Mouse (Mus musculus) lung, postnatal 0 days (tissue): ENCODE data around the gene Tex12.

Experiments used
- CTCF ChIP-seq: IDR thresholded peaks from 2 replicates; pipeline ENCODE4 v1.5.1; 2016; ENCODE audit warnings: antibody characterized with exemption, mild to moderate bottlenecking
- EP300 ChIP-seq: IDR thresholded peaks from 2 replicates; pipeline ENCODE4 v1.6.1; 2016; ENCODE audit warnings: antibody characterized with exemption, mild to moderate bottlenecking, control low read depth

- no peak for TF ChIP-seq CTCF
- no peak for TF ChIP-seq EP300
These were observed 8.7 kb upstream of the Tex12 start for GRCm38 (mm10) chr9:50569599-50570525.
